Mouse (Mus musculus): Measurements from ENCODE around the gene Rpgrip1l. TPM values are rescaled to one million over a fixed set of nuclear protein-coding genes. Genes with fewer than 3 reads are reported as not detected.

The Rpgrip1l gene
- polyA plus RNA-seq (2015; fragmentation: Nextera tagmentation; extraction: Ambion mirVana): 8.8 and 13.8 TPM in 2 replicates

GRCm38 (mm10) chr8:91312835-91313832 is at the start of gene Rpgrip1l, which contains the start of gene Fto:
TSS of gene Rpgrip1l (minus strand) at chr8:91313262.
TSS of gene Fto (plus strand) at chr8:91313525.

DNA sequence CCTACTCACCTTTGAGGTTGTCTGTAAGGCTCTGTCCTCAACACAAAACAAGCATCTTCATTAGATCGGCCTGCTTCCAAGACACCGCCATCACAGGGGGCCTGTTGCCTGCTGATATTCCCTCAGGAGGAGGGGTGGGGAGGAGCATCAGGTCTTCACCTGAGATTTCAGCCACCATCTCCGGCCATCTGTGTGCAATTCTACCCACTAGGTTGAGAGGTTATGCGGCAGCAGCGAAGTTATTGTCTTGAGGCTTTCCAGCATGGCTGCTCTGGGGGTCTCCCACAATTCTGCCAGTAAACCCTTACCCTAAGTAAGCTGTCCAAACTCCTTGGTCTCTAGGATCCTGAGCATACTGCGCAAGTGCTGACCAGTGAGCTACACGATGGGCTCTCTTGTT is 113.2 kb downstream of the Rpgrip1l start, which contains the start of gene Aktip:
Gene Aktip (minus strand): TSS at position 101 of the 400 bp plus-strand sequence.

Other genes with a start within 250 kb of the Rpgrip1l start
- gene Rbl2, start 243.2 kb downstream of the Rpgrip1l start, polyA plus RNA-seq (2015; fragmentation: Nextera tagmentation; extraction: Ambion mirVana): 11.6 and 16.6 TPM in 2 replicates
- gene Aktip, start 113.3 kb downstream of the Rpgrip1l start, polyA plus RNA-seq (2015; fragmentation: Nextera tagmentation; extraction: Ambion mirVana): 44.4 and 47.1 TPM in 2 replicates
- gene Fto, start 263 bp upstream of the Rpgrip1l start, polyA plus RNA-seq (2015; fragmentation: Nextera tagmentation; extraction: Ambion mirVana): 41.5 and 47.7 TPM in 2 replicates